Mouse (Mus musculus): ENCODE results near the gene Irf8. TPM values are rescaled to one million over a fixed set of nuclear protein-coding genes. Genes with fewer than 3 reads are reported as not detected.

Irf8 gene
- polyA plus RNA-seq, 1 experiment from 2014 or later, result 4.8 TPM

- H3K27ac ChIP-seq, result no peak overlapping the region
- H3K4me1 ChIP-seq, result peaks cover 26% of the 10 kb centered on the region
- peaks cover 29% of the 10 kb centered on the region; the same call in 1 of the 2 replicates for H3K27me3 ChIP-seq
- H3K36me3 ChIP-seq, result no peaks in the 10 kb centered on the region
- no peak for ATAC-seq (ENCODE audit: low FRiP score, low read depth)
- H3K9me3 ChIP-seq, result no peaks in the 10 kb centered on the region
- H3K4me2 ChIP-seq (replicated peaks), result no peak overlapping the region
- H3K4me3 ChIP-seq, result no peak overlapping the region
- 48% methylated on average over 19 of the region's 19 CpGs for WGBS
- H3K9ac ChIP-seq, result no peak overlapping the region
Observed at GRCm38 (mm10) chr8:120755306-120756297, 19.4 kb downstream of the Irf8 start.

GRCm38 (mm10) chr8:120758005-120758404, 21.8 kb downstream of the Irf8 start:
- WGBS, result 58% methylated on average over 4 of the region's 4 CpGs
- Histone ChIP-seq H3K36me3 (no peaks in the 10 kb centered on the region), H3K27me3 (peaks cover 31% of the 10 kb centered on the region; the same call in 1 of the 2 replicates), H3K9ac (no peak overlapping the region), H3K4me1 (peaks cover 10% of the 10 kb centered on the region; the same call in 1 of the 2 replicates), H3K9me3 (no peaks in the 10 kb centered on the region), H3K4me2 (replicated peaks) (no peak overlapping the region), H3K27ac (no peak overlapping the region), H3K4me3 (no peak overlapping the region)
- no peak for ATAC-seq (ENCODE audit: low FRiP score, low read depth)

GRCm38 (mm10) chr8:120759847-120760246, 23.7 kb downstream of the Irf8 start:
- H3K27me3 ChIP-seq, result peaks cover 15% of the 10 kb centered on the region; the same call in 1 of the 2 replicates
- no peak for ATAC-seq (ENCODE audit: low FRiP score, low read depth)
- peaks cover 10% of the 10 kb centered on the region; the same call in 1 of the 2 replicates for H3K4me1 ChIP-seq
- no peaks in the 10 kb centered on the region for H3K9me3 ChIP-seq
- WGBS, result 87% methylated on average over 6 of the region's 6 CpGs
- H3K4me3 ChIP-seq, result no peak overlapping the region
- H3K36me3 ChIP-seq, result no peaks in the 10 kb centered on the region
- H3K4me2 ChIP-seq (replicated peaks), result no peak overlapping the region
- H3K9ac ChIP-seq, result no peak overlapping the region
- H3K27ac ChIP-seq, result no peak overlapping the region

GRCm38 (mm10) chr8:120760341-120761215, 24.4 kb downstream of the Irf8 start:
- WGBS, result 77% methylated on average over 19 of the region's 19 CpGs
- no peak for ATAC-seq (ENCODE audit: low FRiP score, low read depth)
- Histone ChIP-seq H3K27ac (no peak overlapping the region), H3K4me3 (no peak overlapping the region), H3K36me3 (no peaks in the 10 kb centered on the region), H3K9me3 (no peaks in the 10 kb centered on the region), H3K4me1 (peaks cover 5% of the 10 kb centered on the region; the same call in 1 of the 2 replicates), H3K27me3 (peaks cover 10% of the 10 kb centered on the region; the same call in 1 of the 2 replicates), H3K4me2 (replicated peaks) (no peak overlapping the region), H3K9ac (no peak overlapping the region)

GRCm38 (mm10) chr8:120763267-120763666, 27.1 kb downstream of the Irf8 start:
- no peak for ATAC-seq (ENCODE audit: low FRiP score, low read depth)
- Histone ChIP-seq H3K36me3 (no peaks in the 10 kb centered on the region), H3K27me3 (peaks cover 8% of the 10 kb centered on the region; the same call in 1 of the 2 replicates), H3K4me3 (no peak overlapping the region), H3K4me1 (no peaks in the 10 kb centered on the region), H3K27ac (no peak overlapping the region), H3K4me2 (replicated peaks) (no peak overlapping the region), H3K9me3 (no peaks in the 10 kb centered on the region), H3K9ac (no peak overlapping the region)
- WGBS, result 76% methylated on average over 5 of the region's 5 CpGs

- Histone ChIP-seq H3K27ac (no peak overlapping the region), H3K4me1 (0 out of 2 replicates have a peak, but pooled peaks cover 3% of the 10 kb centered on the region), H3K9me3 (no peaks in the 10 kb centered on the region), H3K4me2 (replicated peaks) (no peak overlapping the region), H3K36me3 (no peaks in the 10 kb centered on the region), H3K27me3 (peaks cover 8% of the 10 kb centered on the region; the same call in 1 of the 2 replicates), H3K9ac (no peak overlapping the region), H3K4me3 (no peak overlapping the region)
- no peak for ATAC-seq (ENCODE audit: low FRiP score, low read depth)
Observed at GRCm38 (mm10) chr8:120764638-120765037, 28.5 kb downstream of the Irf8 start.

GRCm38 (mm10) chr8:120766622-120767021, 30.5 kb downstream of the Irf8 start:
- no peak for ATAC-seq (ENCODE audit: low FRiP score, low read depth)
- Histone ChIP-seq H3K4me2 (replicated peaks) (no peak overlapping the region), H3K36me3 (no peaks in the 10 kb centered on the region), H3K27ac (no peak overlapping the region), H3K9me3 (no peaks in the 10 kb centered on the region), H3K9ac (no peak overlapping the region), H3K4me3 (no peak overlapping the region), H3K27me3 (peaks cover 12% of the 10 kb centered on the region; the same call in 1 of the 2 replicates), H3K4me1 (0 out of 2 replicates have a peak, but pooled peaks cover 3% of the 10 kb centered on the region)
- WGBS, result 51% methylated on average over 3 of the region's 3 CpGs

- H3K4me3 ChIP-seq, result no peak overlapping the region
- H3K27ac ChIP-seq, result no peak overlapping the region
- H3K4me1 ChIP-seq, result peaks cover 5% of the 10 kb centered on the region; the same call in 1 of the 2 replicates
- no peak overlapping the region for H3K4me2 ChIP-seq (replicated peaks)
- no peak for ATAC-seq (ENCODE audit: low FRiP score, low read depth)
- 70% methylated on average over 12 of the region's 12 CpGs for WGBS
- H3K36me3 ChIP-seq, result no peaks in the 10 kb centered on the region
- peaks cover 17% of the 10 kb centered on the region; the same call in 1 of the 2 replicates for H3K27me3 ChIP-seq
- no peak overlapping the region for H3K9ac ChIP-seq
- no peaks in the 10 kb centered on the region for H3K9me3 ChIP-seq
Observed at GRCm38 (mm10) chr8:120768454-120769218, 32.5 kb downstream of the Irf8 start.

- Histone ChIP-seq H3K27ac (no peak overlapping the region), H3K27me3 (peaks cover 35% of the 10 kb centered on the region), H3K9ac (no peak overlapping the region), H3K4me3 (no peak overlapping the region), H3K4me2 (replicated peaks) (no peak overlapping the region), H3K4me1 (peaks cover 6% of the 10 kb centered on the region; the same call in 1 of the 2 replicates), H3K36me3 (no peaks in the 10 kb centered on the region), H3K9me3 (0 out of 2 replicates have a peak, but pooled peaks cover 5% of the 10 kb centered on the region)
- 92% methylated on average over 10 of the region's 10 CpGs for WGBS
- ATAC-seq (ENCODE audit: low FRiP score, low read depth), result no peak
Observed at GRCm38 (mm10) chr8:120777184-120777583, 41.0 kb downstream of the Irf8 start.

GRCm38 (mm10) chr8:120777732-120778131, 41.6 kb downstream of the Irf8 start:
- Histone ChIP-seq H3K36me3 (no peaks in the 10 kb centered on the region), H3K27ac (no peak overlapping the region), H3K4me1 (peaks cover 6% of the 10 kb centered on the region; the same call in 1 of the 2 replicates), H3K9me3 (0 out of 2 replicates have a peak, but pooled peaks cover 5% of the 10 kb centered on the region), H3K4me3 (no peak overlapping the region), H3K9ac (no peak overlapping the region), H3K27me3 (peaks cover 34% of the 10 kb centered on the region), H3K4me2 (replicated peaks) (no peak overlapping the region)
- WGBS, result 67% methylated on average over 13 of the region's 13 CpGs
- ATAC-seq (ENCODE audit: low FRiP score, low read depth), result no peak

- H3K4me2 ChIP-seq (replicated peaks), result no peak overlapping the region
- no peak overlapping the region for H3K9ac ChIP-seq
- no peak overlapping the region for H3K27ac ChIP-seq
- no peaks in the 10 kb centered on the region for H3K36me3 ChIP-seq
- no peak for ATAC-seq (ENCODE audit: low FRiP score, low read depth)
- H3K4me3 ChIP-seq, result no peak overlapping the region
- H3K4me1 ChIP-seq, result no peaks in the 10 kb centered on the region
- 0 out of 2 replicates have a peak, but pooled peaks cover 5% of the 10 kb centered on the region for H3K9me3 ChIP-seq
- WGBS, result 96% methylated on average over 7 of the region's 7 CpGs
- H3K27me3 ChIP-seq, result peaks cover 28% of the 10 kb centered on the region
Observed at GRCm38 (mm10) chr8:120779106-120779505, 42.9 kb downstream of the Irf8 start.

Measured in limb, embryonic 13.5 days (tissue).